Mouse (Mus musculus): ENCODE data around the gene Gh.

- TF ChIP-seq POLR2A (IDR thresholded peaks at IDR 0.05; ENCODE audit: borderline replicate concordance, low read depth, low read length), result no peak
- no peak for TF ChIP-seq CTCF (IDR thresholded peaks at IDR 0.05; ENCODE audit: low read depth, low read length)
These were observed 28.4 kb downstream of the Gh start for GRCm38 (mm10) chr11:106273311-106273684.

All from bone marrow macrophage, adult 2 months (primary cell).